Mouse (Mus musculus) thymus, adult 2 months (tissue): ENCODE measurements around the gene Olfr907. TPM values are rescaled to one million over a fixed set of nuclear protein-coding genes. Genes with fewer than 3 reads are reported as not detected.

Source experiments
- DNase-seq: peaks from one replicate; pipeline ENCODE4 v3.0.0; 2021
- H3K27ac ChIP-seq: fragments of 200-500 bp; 2 replicates; pipeline ENCODE4 v1.5.1; 2012; ENCODE audit warnings: low read length, control low read depth; ENCODE audit not compliant: control insufficient read depth, insufficient read depth
- H3K27me3 ChIP-seq: fragments of 200-500 bp; 2 replicates; pipeline ENCODE4 v1.6.1; 2012; ENCODE audit warnings: mild to moderate bottlenecking, low read length, moderate library complexity, mixed read lengths; ENCODE audit not compliant: control insufficient read depth, insufficient read depth
- H3K36me3 ChIP-seq: fragments of 200-500 bp; 2 replicates; pipeline ENCODE4 v1.6.1; 2012; ENCODE audit warnings: mild to moderate bottlenecking, low read length, moderate library complexity; ENCODE audit not compliant: control insufficient read depth, insufficient read depth
- H3K4me1 ChIP-seq: fragments of 200-500 bp; replicated peaks from 2 replicates; pipeline ENCODE4 v1.6.1; 2012; ENCODE audit warnings: low read length; ENCODE audit not compliant: control insufficient read depth, insufficient read depth
- H3K4me3 ChIP-seq: fragments of 200-500 bp; 2 replicates; pipeline ENCODE4 v1.5.1; 2012; ENCODE audit warnings: mild to moderate bottlenecking, low read length, control low read depth, moderate library complexity; ENCODE audit not compliant: control insufficient read depth, insufficient read depth
- CTCF ChIP-seq: fragments of 200-500 bp; IDR thresholded peaks from 2 replicates; pipeline ENCODE4 v1.5.1; 2012; ENCODE audit warnings: mild to moderate bottlenecking, control low read depth, low read length, moderate library complexity, borderline replicate concordance; ENCODE audit not compliant: control insufficient read depth, poor library complexity, insufficient read depth; ENCODE audit errors: extremely low read depth
- POLR2A ChIP-seq: fragments of 200-500 bp; IDR thresholded peaks from 2 replicates; pipeline ENCODE4 v1.6.1; 2012; ENCODE audit warnings: mild to moderate bottlenecking, low read length, control low read depth, moderate library complexity; ENCODE audit not compliant: control insufficient read depth, poor library complexity, insufficient read depth; ENCODE audit errors: extremely low read depth
- WGBS: fragments of 180-500 bp; shearing (Covaris S2); methylation state at CpG from one replicate; pipeline ENCODE4 v1.1.7; 2018; 5-methylcytosine and 5-hydroxymethylcytosine counted together
- polyA plus RNA-seq: library from polyadenylated mRNA; depleted of rRNA; stranded (reverse); fragments of >200 nt; gene quantifications from 2 replicates; pipeline ENCODE4 v1.2.3, GENCODE M21; 2012; rRNA removed

Gene Olfr907
- polyA plus RNA-seq, 1 experiment = not detected

DNA sequence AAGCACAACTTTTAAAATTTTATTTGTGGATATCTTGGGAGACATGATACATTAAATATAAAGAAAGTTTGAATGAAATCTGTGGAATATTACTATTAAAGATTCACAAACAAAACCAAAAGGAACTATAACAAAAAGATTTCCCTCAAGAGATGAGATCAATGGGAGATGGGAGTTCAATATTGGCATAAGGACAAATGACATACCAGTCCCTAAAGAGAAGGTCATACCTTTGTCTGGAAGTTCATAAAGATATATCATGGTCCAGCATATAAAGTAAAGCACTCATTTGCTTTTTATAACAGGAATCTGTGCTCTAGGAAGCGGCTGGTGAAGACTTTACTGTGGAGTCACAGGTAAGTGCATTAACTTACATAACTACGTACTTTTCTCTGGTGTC, 41.9 kb downstream of the Olfr907 start, which contains the start of gene Olfr910:
Olfr910 (plus strand) TSS at position 301 of the 400 bp plus-strand sequence.
- H3K4me1 ChIP-seq = no peaks in the 10 kb centered on the region
- 93% methylated on average over 2 of the region's 2 CpGs for WGBS
- no peaks in the 10 kb centered on the region for H3K36me3 ChIP-seq
- no peak within 1 kb of the TSS for H3K4me3 ChIP-seq
- H3K27ac ChIP-seq = no peak within 1 kb of the TSS
- no peak for DNase-seq
- TF ChIP-seq CTCF (no peak), POLR2A (no peak)
- no peaks in the 10 kb centered on the region for H3K27me3 ChIP-seq

Other genes with a start within 250 kb of the Olfr907 start
- gene Olfr143, start 243.0 kb upstream of the Olfr907 start, polyA plus RNA-seq = not detected in 2 replicates
- not detected in 2 replicates for gene Olfr895, start 227.9 kb upstream of the Olfr907 start, polyA plus RNA-seq
- gene Olfr896-ps1, start 204.7 kb upstream of the Olfr907 start, polyA plus RNA-seq = not detected in 2 replicates
- gene Olfr25, start 166.7 kb upstream of the Olfr907 start, polyA plus RNA-seq = not detected in 2 replicates
- gene Olfr898, start 147.4 kb upstream of the Olfr907 start, polyA plus RNA-seq = not detected in 2 replicates
- not detected in 2 replicates for gene Olfr250, start 128.9 kb upstream of the Olfr907 start, polyA plus RNA-seq
- not detected in 2 replicates for gene Olfr251, start 118.7 kb upstream of the Olfr907 start, polyA plus RNA-seq
- gene Olfr147, start 94.1 kb upstream of the Olfr907 start, polyA plus RNA-seq = not detected in 2 replicates
- gene Olfr901, start 66.3 kb upstream of the Olfr907 start, polyA plus RNA-seq = not detected in 2 replicates
- not detected in 2 replicates for gene Olfr902, start 48.1 kb upstream of the Olfr907 start, polyA plus RNA-seq
- gene Olfr904, start 32.7 kb upstream of the Olfr907 start, polyA plus RNA-seq = not detected in 2 replicates
- not detected in 2 replicates for gene Olfr905, start 24.7 kb upstream of the Olfr907 start, polyA plus RNA-seq
- gene Olfr906, start 8.7 kb upstream of the Olfr907 start, polyA plus RNA-seq = not detected in 2 replicates
- not detected in 2 replicates for gene Olfr911-ps1, start 25.8 kb downstream of the Olfr907 start, polyA plus RNA-seq
- not detected in 2 replicates for gene Olfr910, start 42.0 kb downstream of the Olfr907 start, polyA plus RNA-seq
- gene Olfr912, start 84.4 kb downstream of the Olfr907 start, polyA plus RNA-seq = not detected in 2 replicates
- gene Olfr913, start 97.0 kb downstream of the Olfr907 start, polyA plus RNA-seq = not detected in 2 replicates
- gene Olfr914, start 109.3 kb downstream of the Olfr907 start, polyA plus RNA-seq = not detected in 2 replicates
- gene Olfr916, start 164.1 kb downstream of the Olfr907 start, polyA plus RNA-seq = not detected in 2 replicates
- gene Olfr917, start 170.0 kb downstream of the Olfr907 start, polyA plus RNA-seq = not detected in 2 replicates
- not detected in 2 replicates for gene Olfr918, start 178.8 kb downstream of the Olfr907 start, polyA plus RNA-seq
- gene Olfr919, start 207.9 kb downstream of the Olfr907 start, polyA plus RNA-seq = not detected in 2 replicates
- 12.9 and 18.8 TPM in 2 replicates for gene Vwa5a, start 222.5 kb downstream of the Olfr907 start, polyA plus RNA-seq